Comparison of ENCODE assay signal across 9 mouse cellular contexts in the genomic region with DNA sequence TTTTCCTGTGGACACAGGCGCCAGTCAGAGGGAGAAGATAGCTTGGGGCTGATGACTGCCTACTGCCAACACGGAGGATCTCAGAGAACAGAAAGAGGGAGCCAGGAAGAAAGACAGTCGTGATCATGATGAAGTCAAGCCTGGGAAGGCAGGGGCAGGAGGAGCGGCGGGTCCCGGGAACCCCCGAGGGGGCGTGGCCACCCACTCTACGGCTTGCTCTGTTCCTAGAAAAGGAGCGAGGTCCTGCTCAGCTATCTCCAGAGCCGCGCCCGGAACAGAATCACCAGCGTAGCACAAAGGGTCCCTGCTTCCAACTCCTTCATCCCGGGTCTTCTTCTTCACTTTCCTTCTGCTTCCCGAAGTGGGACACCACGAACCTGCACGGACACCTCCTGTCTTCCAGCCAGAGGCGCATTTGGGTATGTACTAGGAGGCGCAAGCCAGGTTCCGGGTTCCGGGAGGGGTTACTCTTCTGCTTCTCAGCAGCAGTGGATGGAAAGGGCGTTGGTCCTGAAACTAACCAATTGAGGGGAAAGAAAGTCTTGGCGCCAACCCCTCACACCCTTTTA. TPM values are rescaled to one million over a fixed set of nuclear protein-coding genes. Genes with fewer than 3 reads are reported as not detected.
A peak's percentile ranks its signal among the peaks of the same experiment; 100 is the strongest.
DNase-seq lines count a peak whose midpoint lies in the region; ATAC-seq and TF ChIP-seq lines count a peak whose summit lies in the region.
"Had no signal": no experiment of that assay in that cellular context is flagged by ENCODE, and none has a peak within 500 bp of the region (broad histone marks: within the 10 kb centered on the region; RNA-seq: fewer than 3 reads in every experiment).

A gene (plus strand): TSS at position 51 of the 569 bp plus-strand sequence.

- no peak for TF ChIP-seq CTCF in bone marrow macrophage, adult 2 months (IDR thresholded peaks at IDR 0.05; ENCODE audit: low read depth, low read length)

- WGBS in forebrain, embryonic 11.5 days = 2% methylated on average over 24 of the region's 24 CpGs
- WGBS in stomach, embryonic 16.5 days = under 1% methylated on average over 24 of the region's 24 CpGs

- peak within 1 kb of the TSS; percentile 67 for H3K4me2 ChIP-seq in forebrain, embryonic 11.5 days (ENCODE audit: low read depth, low read length, severe bottlenecking)
- H3K4me2 ChIP-seq in stomach, embryonic 16.5 days (ENCODE audit: low read depth, low read length) = peak within 1 kb of the TSS; percentile 86

- H3K36me3 ChIP-seq in forebrain, embryonic 11.5 days (ENCODE audit: control insufficient read depth, insufficient read depth, low read length) = no peaks in the 10 kb centered on the region
- no peaks in the 10 kb centered on the region for H3K36me3 ChIP-seq in stomach, embryonic 16.5 days (ENCODE audit: control insufficient read depth, insufficient read depth, low read length)

- peak within 1 kb of the TSS; percentile 65 for H3K4me3 ChIP-seq in bone marrow macrophage, adult 2 months (ENCODE audit: insufficient read depth, low read length)
- peak within 1 kb of the TSS; percentile 42 for H3K4me3 ChIP-seq in forebrain, embryonic 11.5 days (ENCODE audit: low read depth, low read length)
- peak within 1 kb of the TSS; percentile 58 for H3K4me3 ChIP-seq in stomach, embryonic 16.5 days (replicated peaks; ENCODE audit: low read length)

- no peak for TF ChIP-seq POLR2A in bone marrow macrophage, adult 2 months (IDR thresholded peaks at IDR 0.05; ENCODE audit: borderline replicate concordance, low read depth, low read length)

- no peak within 1 kb of the TSS for H3K27ac ChIP-seq in bone marrow macrophage, adult 2 months (ENCODE audit: insufficient read depth, low read depth, low read length)
- H3K27ac ChIP-seq in forebrain, embryonic 11.5 days (ENCODE audit: low read depth, low read length) = no peak within 1 kb of the TSS
- no peak within 1 kb of the TSS for H3K27ac ChIP-seq in stomach, embryonic 16.5 days (ENCODE audit: low read length)

- peak; percentile 2 to 4 for DNase-seq in layer of hippocampus, postnatal 36 days
- DNase-seq in layer of hippocampus, adult 18-20 months (ENCODE audit: low spot score in 2 of 2) = no peak
- peak; percentile 75 for DNase-seq in forebrain, embryonic 11.5 days (ENCODE audit: low spot score)
- peak; percentile 14 for DNase-seq in induced T-regulatory cell, adult 2 months (ENCODE audit: low read depth)
- no peak for DNase-seq in spleen, postnatal 36 days (ENCODE audit: low spot score in 2 of 2)

- ATAC-seq in forebrain, embryonic 11.5 days (replicated peaks; ENCODE audit: low FRiP score) = peak; percentile 91
- ATAC-seq in megakaryocyte-erythroid progenitor cell, adult 5-6 weeks (replicated peaks; ENCODE audit: low FRiP score, low TSS enrichment, poor library complexity, severe bottlenecking) = peak; percentile 83; the same call in 1 of the 2 replicates
- ATAC-seq in stomach, embryonic 16.5 days (ENCODE audit: insufficient read depth, low FRiP score) = peak; percentile 84

- peaks cover 3% of the 10 kb centered on the region; the same call in 1 of the 2 replicates for H3K4me1 ChIP-seq in bone marrow macrophage, adult 2 months (ENCODE audit: control insufficient read depth, insufficient read depth, low read length)
- H3K4me1 ChIP-seq in forebrain, embryonic 11.5 days (replicated peaks; ENCODE audit: control insufficient read depth, insufficient read depth, low read length) = no peaks in the 10 kb centered on the region
- H3K4me1 ChIP-seq in stomach, embryonic 16.5 days (ENCODE audit: control insufficient read depth, insufficient read depth, low read length) = no peaks in the 10 kb centered on the region

- no peaks in the 10 kb centered on the region for H3K9me3 ChIP-seq in forebrain, embryonic 11.5 days (ENCODE audit: control insufficient read depth, low read length)
- no peaks in the 10 kb centered on the region for H3K9me3 ChIP-seq in stomach, embryonic 16.5 days (replicated peaks; ENCODE audit: control insufficient read depth, low read length)

- peaks cover 3% of the 10 kb centered on the region; the same call in 1 of the 2 replicates for H3K27me3 ChIP-seq in forebrain, embryonic 11.5 days (ENCODE audit: control insufficient read depth, insufficient read depth, low read length)
- H3K27me3 ChIP-seq in stomach, embryonic 16.5 days (ENCODE audit: control insufficient read depth, insufficient read depth, low read length) = no peaks in the 10 kb centered on the region

- H3K9ac ChIP-seq in forebrain, embryonic 11.5 days (ENCODE audit: low read length) = peak within 1 kb of the TSS; percentile 47
- H3K9ac ChIP-seq in stomach, embryonic 16.5 days (ENCODE audit: low read length) = peak within 1 kb of the TSS; percentile 66

RNA-seq across cellular contexts. Expression of the gene that starts here (rescaled TPM):
- not detected for total RNA-seq in layer of hippocampus, postnatal 36 days (2021)
- total RNA-seq in layer of hippocampus, adult 18-20 months (2021) = not detected
- polyA plus RNA-seq in bone marrow macrophage, adult 2 months (2012; ENCODE audit: insufficient read depth, insufficient read length, missing spikeins) = not detected in 2 replicates
- polyA plus RNA-seq in forebrain, embryonic 11.5 days (2014; fragmentation: Nextera tagmentation; extraction: Ambion mirVana) = 3.5 and 4.7 TPM in 2 replicates
- total RNA-seq in megakaryocyte-erythroid progenitor cell, adult 5-6 weeks (2014; fragmentation: Nextera tagmentation) = not detected in 2 replicates
- total RNA-seq in megakaryocyte-erythroid progenitor cell, adult 5-6 weeks (2017) = not detected in 2 replicates
- polyA plus RNA-seq in stomach, embryonic 16.5 days (2015; fragmentation: Nextera tagmentation; extraction: Ambion mirVana) = 1.2 and 2.1 TPM in 2 replicates
- total RNA-seq: gastrocnemius, postnatal 36 days had no signal

Comparison
In these comparisons a context has a peak if more than half of its experiments do, and no peak if none do; other contexts are left out.
1. Peak in DNase-seq in layer of hippocampus, postnatal 36 days; RNA of the gene not detected or under 1 TPM.
2. Peak in ATAC-seq in megakaryocyte-erythroid progenitor cell, adult 5-6 weeks; RNA of the gene not detected or under 1 TPM.
3. DNase-seq: peak in forebrain, embryonic 11.5 days (single experiment) and induced T-regulatory cell, adult 2 months (single experiment); none in layer of hippocampus, adult 18-20 months (0 of 2) and spleen, postnatal 36 days (0 of 2).
4. Peak in every context shown above with its lines, with median percentiles within 50 percentile points of each other: H3K4me3 ChIP-seq and ATAC-seq.